Comparison of ENCODE assay signal across 8 mouse cellular contexts in genomic region chr2:120608830-120609723, GRCm38 (mm10). TPM values are rescaled to one million over a fixed set of nuclear protein-coding genes. Genes with fewer than 3 reads are reported as not detected.
DNase-seq lines count a peak whose midpoint lies in the region; ATAC-seq and TF ChIP-seq lines count a peak whose summit lies in the region.

Gene Haus2, plus strand, starts transcription at chr2:120609383.
Gene Lrrc57, minus strand, starts transcription at chr2:120609520.

- TF ChIP-seq EP300 in liver, embryonic 14.5 days (IDR thresholded peaks at IDR 0.05; ENCODE audit: low read depth), result no peak; the same call in 1 of the 2 replicates
- no peak for TF ChIP-seq EP300 in stomach, postnatal 0 days (optimal IDR thresholded peaks at IDR 0.05)

- under 1% methylated on average over 52 of the region's 52 CpGs for WGBS in heart, embryonic 15.5 days
- under 1% methylated on average over 52 of the region's 52 CpGs for WGBS in liver, embryonic 14.5 days (ENCODE audit: insufficient replicate concordance)
- under 1% methylated on average over 52 of the region's 52 CpGs for WGBS in neural tube, embryonic 11.5 days
- WGBS in stomach, postnatal 0 days, result under 1% methylated on average over 51 of the region's 52 CpGs

- no peaks in the 10 kb centered on the region for H3K9me3 ChIP-seq in heart, embryonic 15.5 days (replicated peaks)
- no peaks in the 10 kb centered on the region for H3K9me3 ChIP-seq in liver, embryonic 14.5 days (ENCODE audit: control insufficient read depth, low read length)
- H3K9me3 ChIP-seq in neural tube, embryonic 11.5 days (ENCODE audit: control insufficient read depth, low read length), result no peaks in the 10 kb centered on the region
- no peaks in the 10 kb centered on the region for H3K9me3 ChIP-seq in stomach, postnatal 0 days (ENCODE audit: control insufficient read depth, low read length)

- H3K27ac ChIP-seq in brown adipose tissue, adult 24 weeks (replicated peaks; ENCODE audit: low read depth, low read length), result peak within 1 kb of the TSS; percentile 87
- peak within 1 kb of the TSS; percentile 90 for H3K27ac ChIP-seq in heart, embryonic 15.5 days
- H3K27ac ChIP-seq in liver, embryonic 14.5 days, result peak within 1 kb of the TSS; percentile 96
- peak within 1 kb of the TSS; percentile 78 for H3K27ac ChIP-seq in neural tube, embryonic 11.5 days (ENCODE audit: low read depth, low read length)
- H3K27ac ChIP-seq in stomach, postnatal 0 days (replicated peaks), result peak within 1 kb of the TSS; percentile 94

- no peaks in the 10 kb centered on the region for H3K4me1 ChIP-seq in brown adipose tissue, adult 24 weeks (ENCODE audit: control insufficient read depth, insufficient read depth, insufficient read length, low read length)
- H3K4me1 ChIP-seq in heart, embryonic 15.5 days (replicated peaks), result peaks cover 23% of the 10 kb centered on the region
- H3K4me1 ChIP-seq in liver, embryonic 14.5 days (replicated peaks; ENCODE audit: control insufficient read depth in 2 of 2, insufficient read depth in 2 of 2, low read length in 1 of 2), result peaks cover 14 to 15% of the 10 kb centered on the region in 2 experiments
- H3K4me1 ChIP-seq in neural tube, embryonic 11.5 days (ENCODE audit: control insufficient read depth, insufficient read depth, low read length), result peaks cover 10% of the 10 kb centered on the region
- no peaks in the 10 kb centered on the region for H3K4me1 ChIP-seq in stomach, postnatal 0 days (replicated peaks; ENCODE audit: control insufficient read depth, insufficient read depth)

- H3K4me2 ChIP-seq in heart, embryonic 15.5 days, result peak within 1 kb of the TSS; percentile 86
- peak within 1 kb of the TSS; percentile 92 for H3K4me2 ChIP-seq in liver, embryonic 14.5 days (ENCODE audit: low read depth)
- peak within 1 kb of the TSS; percentile 66 for H3K4me2 ChIP-seq in neural tube, embryonic 11.5 days (ENCODE audit: low read depth)
- H3K4me2 ChIP-seq in stomach, postnatal 0 days (replicated peaks; ENCODE audit: low read depth), result peak within 1 kb of the TSS; percentile 88

- peak within 1 kb of the TSS; percentile 80 for H3K9ac ChIP-seq in heart, embryonic 15.5 days
- H3K9ac ChIP-seq in liver, embryonic 14.5 days (replicated peaks), result peak within 1 kb of the TSS; percentile 96
- peak within 1 kb of the TSS; percentile 85 for H3K9ac ChIP-seq in neural tube, embryonic 11.5 days (ENCODE audit: low read length)
- H3K9ac ChIP-seq in stomach, postnatal 0 days (ENCODE audit: low read length), result peak within 1 kb of the TSS; percentile 85

- H3K27me3 ChIP-seq in heart, embryonic 15.5 days, result no peaks in the 10 kb centered on the region
- H3K27me3 ChIP-seq in liver, embryonic 14.5 days (ENCODE audit: control insufficient read depth, insufficient read depth, low read length), result no peaks in the 10 kb centered on the region
- H3K27me3 ChIP-seq in neural tube, embryonic 11.5 days (ENCODE audit: control insufficient read depth, insufficient read depth, low read length), result no peaks in the 10 kb centered on the region
- no peaks in the 10 kb centered on the region for H3K27me3 ChIP-seq in stomach, postnatal 0 days (ENCODE audit: control insufficient read depth, insufficient read depth, low read length)

- H3K36me3 ChIP-seq in heart, embryonic 15.5 days, result peaks cover 18% of the 10 kb centered on the region; the same call in 1 of the 2 replicates
- peaks cover 9% of the 10 kb centered on the region for H3K36me3 ChIP-seq in liver, embryonic 14.5 days (replicated peaks; ENCODE audit: control insufficient read depth, insufficient read depth, low read depth)
- H3K36me3 ChIP-seq in neural tube, embryonic 11.5 days (ENCODE audit: control insufficient read depth, insufficient read depth, low read length), result no peaks in the 10 kb centered on the region
- H3K36me3 ChIP-seq in stomach, postnatal 0 days (ENCODE audit: control insufficient read depth, insufficient read depth, low read length), result 0 out of 2 replicates have a peak, but pooled peaks cover 3% of the 10 kb centered on the region

- peak within 1 kb of the TSS; percentile 93 for H3K4me3 ChIP-seq in brown adipose tissue, adult 24 weeks (ENCODE audit: insufficient read depth, low read depth, low read length)
- peak within 1 kb of the TSS; percentile 87 for H3K4me3 ChIP-seq in heart, embryonic 15.5 days
- H3K4me3 ChIP-seq in liver, embryonic 14.5 days (ENCODE audit: insufficient read depth in 1 of 2, low read depth in 2 of 2, low read length in 2 of 2), result peak within 1 kb of the TSS; percentile 80 to 98
- peak within 1 kb of the TSS; percentile 85 for H3K4me3 ChIP-seq in neural tube, embryonic 11.5 days (ENCODE audit: low read depth, low read length)
- H3K4me3 ChIP-seq in stomach, postnatal 0 days (ENCODE audit: low read depth, low read length), result peak within 1 kb of the TSS; percentile 94

- peak; percentile 93 for ATAC-seq in heart, embryonic 15.5 days (replicated peaks; ENCODE audit: insufficient number of reproducible peaks, insufficient read depth, low FRiP score, low read depth)
- peak; percentile 95 for ATAC-seq in liver, embryonic 14.5 days (ENCODE audit: insufficient read depth)
- peak; percentile 94 for ATAC-seq in neural tube, embryonic 11.5 days (ENCODE audit: insufficient read depth, low FRiP score, low TSS enrichment)
- peak; percentile 98 for ATAC-seq in stomach, postnatal 0 days (ENCODE audit: low FRiP score, low TSS enrichment)

- peak; percentile 94 for DNase-seq in CD4-positive, CD25-positive, alpha-beta regulatory T cell, adult 2 months (ENCODE audit: low read depth, low spot score)
- DNase-seq in fibroblast of lung, adult 2 months (ENCODE audit: low read depth), result peak; percentile 60
- DNase-seq in kidney, postnatal 25 days, result peak; percentile 91 to 95
- peak; percentile 82 to 83 (median 83) for DNase-seq in liver, embryonic 14.5 days (ENCODE audit: low read depth in 3 of 3, low spot score in 3 of 3)
- peak; percentile 92 for DNase-seq in neural tube, embryonic 11.5 days (ENCODE audit: low spot score)
- peak; percentile 94 for DNase-seq in stomach, postnatal 0 days (ENCODE audit: low spot score)

- TF ChIP-seq CTCF in liver, embryonic 14.5 days (IDR thresholded peaks at IDR 0.05; ENCODE audit: low read depth), result peak; percentile 48; the same call in 1 of the 2 replicates
- peak; percentile 52 for TF ChIP-seq CTCF in stomach, postnatal 0 days (IDR thresholded peaks at IDR 0.05; ENCODE audit: low read depth)

RNA-seq across cellular contexts. Expression of gene Haus2, which starts in this region (rescaled TPM):
- 10.9 and 12.2 TPM in 2 replicates for polyA plus RNA-seq in brown adipose tissue, adult 24 weeks (2012; ENCODE audit: insufficient read depth, insufficient read length, missing spikeins)
- 17.4 and 19.0 TPM in 2 replicates for polyA plus RNA-seq in heart, embryonic 15.5 days (2015; fragmentation: Nextera tagmentation; extraction: Ambion mirVana)
- 5.8 and 7.4 TPM in 2 replicates for polyA plus RNA-seq in liver, embryonic 14.5 days (2012; rRNA removed)
- polyA plus RNA-seq in liver, embryonic 14.5 days (2014; fragmentation: Nextera tagmentation; extraction: Ambion mirVana), result 11.4 and 11.6 TPM in 2 replicates
- 35.7 and 36.1 TPM in 2 replicates for polyA plus RNA-seq in neural tube, embryonic 11.5 days (2014; fragmentation: Nextera tagmentation; extraction: Ambion mirVana)
- polyA plus RNA-seq in stomach, postnatal 0 days (2015; fragmentation: Nextera tagmentation; extraction: Ambion mirVana), result 13.5 and 14.0 TPM in 2 replicates

RNA-seq across cellular contexts. Expression of gene Lrrc57, which starts in this region (rescaled TPM):
- 13.8 and 22.7 TPM in 2 replicates for polyA plus RNA-seq in brown adipose tissue, adult 24 weeks (2012; ENCODE audit: insufficient read depth, insufficient read length, missing spikeins)
- 19.1 and 20.8 TPM in 2 replicates for polyA plus RNA-seq in heart, embryonic 15.5 days (2015; fragmentation: Nextera tagmentation; extraction: Ambion mirVana)
- polyA plus RNA-seq in liver, embryonic 14.5 days (2012; rRNA removed), result 5.9 and 7.5 TPM in 2 replicates
- 8.6 TPM in 2 replicates for polyA plus RNA-seq in liver, embryonic 14.5 days (2014; fragmentation: Nextera tagmentation; extraction: Ambion mirVana)
- polyA plus RNA-seq in neural tube, embryonic 11.5 days (2014; fragmentation: Nextera tagmentation; extraction: Ambion mirVana), result 32.0 and 33.8 TPM in 2 replicates
- 13.6 and 14.2 TPM in 2 replicates for polyA plus RNA-seq in stomach, postnatal 0 days (2015; fragmentation: Nextera tagmentation; extraction: Ambion mirVana)

Comparison
In these comparisons a context has a peak if more than half of its experiments do, and no peak if none do; other contexts are left out.
1. Peak in every context shown above with its lines: DNase-seq, ATAC-seq, H3K4me3 ChIP-seq and H3K27ac ChIP-seq.